Mouse (Mus musculus) stomach, postnatal 0 days (tissue): ENCODE results near the gene Snip1. TPM values are rescaled to one million over a fixed set of nuclear protein-coding genes. Genes with fewer than 3 reads are reported as not detected.
A peak's percentile ranks its signal among the peaks of the same experiment; 100 is the strongest.

Experiments
- ATAC-seq: fragments of 200-750 bp; cut with Nextera tagmentation; 2 replicates; pipeline ENCODE4 v1.8.0; 2017; ENCODE audit not compliant: low FRiP score, low TSS enrichment
- DNase-seq: peaks from one replicate; pipeline ENCODE4 v3.0.0-alpha.2; 2016; ENCODE audit warnings: low spot score
- H3K27ac ChIP-seq: fragments of 300-500 bp; sonication (generic); replicated peaks from 2 replicates; pipeline ENCODE4 v1.5.1; 2014; ENCODE audit warnings: mild to moderate bottlenecking, control low read depth
- H3K27me3 ChIP-seq: fragments of 300-500 bp; sonication (generic); 2 replicates; pipeline ENCODE4 v1.6.1; 2014; ENCODE audit warnings: low read length; ENCODE audit not compliant: control insufficient read depth, insufficient read depth
- H3K36me3 ChIP-seq: fragments of 300-500 bp; sonication (generic); 2 replicates; pipeline ENCODE4 v1.6.1; 2014; ENCODE audit warnings: low read length, mixed read lengths; ENCODE audit not compliant: control insufficient read depth, insufficient read depth
- H3K4me1 ChIP-seq: fragments of 300-500 bp; sonication (generic); replicated peaks from 2 replicates; pipeline ENCODE4 v1.6.1; 2014; ENCODE audit warnings: antibody characterized with exemption; ENCODE audit not compliant: control insufficient read depth, insufficient read depth
- H3K4me2 ChIP-seq: fragments of 300-500 bp; sonication (generic); replicated peaks from 2 replicates; pipeline ENCODE4 v1.6.1; 2014; ENCODE audit warnings: low read depth, mild to moderate bottlenecking, control low read depth, moderate library complexity
- H3K4me3 ChIP-seq: fragments of 300-500 bp; sonication (generic); 2 replicates; pipeline ENCODE4 v1.5.1; 2014; ENCODE audit warnings: low read depth, low read length, control low read depth
- H3K9ac ChIP-seq: fragments of 300-500 bp; sonication (generic); 2 replicates; pipeline ENCODE4 v1.6.1; 2014; ENCODE audit warnings: mild to moderate bottlenecking, low read length, control low read depth, mixed read lengths
- H3K9me3 ChIP-seq: fragments of 300-500 bp; sonication (generic); 2 replicates; pipeline ENCODE4 v1.6.1; 2016; ENCODE audit warnings: low read length; ENCODE audit not compliant: control insufficient read depth
- CTCF ChIP-seq: IDR thresholded peaks from 2 replicates; pipeline ENCODE4 v1.5.1; 2016; ENCODE audit warnings: antibody characterized with exemption, low read depth, mild to moderate bottlenecking, moderate library complexity
- EP300 ChIP-seq: optimal IDR thresholded peaks from 2 replicates; pipeline ENCODE3; 2016; ENCODE audit warnings: antibody characterized with exemption
- WGBS: fragments of 180-500 bp; shearing (Covaris S2); extraction: QIAGEN DNeasy Blood & Tissue Kit; methylation state at CpG from one replicate; pipeline ENCODE4 v1.1.7; 2014; 5-methylcytosine and 5-hydroxymethylcytosine counted together
- polyA plus RNA-seq: library from polyadenylated mRNA; unstranded; fragments of >200 nt; fragmentation: Nextera tagmentation; extraction: Ambion mirVana; gene quantifications from 2 replicates; pipeline ENCODE4 v1.2.1, GENCODE M21; 2015

Gene Snip1
- polyA plus RNA-seq, 1 experiment from 2014 or later: 13.0 TPM

- no peak overlapping the region for H3K4me3 ChIP-seq
- TF ChIP-seq EP300 (no peak), CTCF (no peak)
- no peak overlapping the region for H3K4me2 ChIP-seq
- DNase-seq: no peak
- H3K9ac ChIP-seq: no peak overlapping the region
- peak overlapping the region; percentile 67; the same call in 1 of the 2 replicates for H3K27ac ChIP-seq
- H3K27me3 ChIP-seq: no peaks in the 10 kb centered on the region
- ATAC-seq: no peak
- peaks cover 4% of the 10 kb centered on the region for H3K4me1 ChIP-seq
- peaks cover 10% of the 10 kb centered on the region; the same call in 1 of the 2 replicates for H3K36me3 ChIP-seq
- no peaks in the 10 kb centered on the region for H3K9me3 ChIP-seq
- WGBS: 65% methylated on average over 7 of the region's 7 CpGs
These were observed 51.4 kb downstream of the Snip1 start for GRCm38 (mm10) chr4:125117902-125118320.

GRCm38 (mm10) chr4:125119070-125119469 is 52.6 kb downstream of the Snip1 start:
- Histone ChIP-seq H3K36me3 (peaks cover 10% of the 10 kb centered on the region; the same call in 1 of the 2 replicates), H3K27me3 (no peaks in the 10 kb centered on the region), H3K4me3 (no peak overlapping the region), H3K4me2 (no peak overlapping the region), H3K4me1 (peaks cover 7% of the 10 kb centered on the region), H3K27ac (0 out of 2 replicates have a peak overlapping the region, but pooled peaks have one; percentile 18), H3K9me3 (no peaks in the 10 kb centered on the region), H3K9ac (no peak overlapping the region)
- no peak for ATAC-seq
- TF ChIP-seq CTCF (peak; percentile 46), EP300 (no peak)
- WGBS: 40% methylated on average over 10 of the region's 10 CpGs
- no peak for DNase-seq

DNA sequence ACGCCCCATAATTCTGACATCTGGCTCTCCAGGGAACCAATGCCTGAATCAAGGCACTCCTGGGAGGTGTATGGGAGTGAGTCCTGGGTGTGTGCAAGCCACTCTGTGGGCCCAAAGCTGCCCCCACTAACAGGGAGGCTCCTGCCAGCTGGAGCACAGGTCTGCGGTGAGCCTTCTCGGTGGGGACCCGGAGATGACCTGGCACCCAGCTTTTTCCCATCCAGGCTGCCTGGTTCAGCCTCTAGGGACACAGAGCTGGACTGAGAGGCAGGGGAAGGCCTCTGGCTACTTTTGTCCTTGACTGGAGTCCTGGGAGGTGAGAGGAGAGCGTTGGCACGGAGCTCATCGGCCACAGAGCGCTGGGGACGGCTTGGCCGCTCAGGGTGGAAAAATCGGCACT is 53.2 kb downstream of the Snip1 start:
- DNase-seq: no peak
- Histone ChIP-seq H3K4me2 (no peak overlapping the region), H3K9ac (no peak overlapping the region), H3K27ac (no peak overlapping the region), H3K4me1 (peaks cover 7% of the 10 kb centered on the region), H3K9me3 (no peaks in the 10 kb centered on the region), H3K27me3 (no peaks in the 10 kb centered on the region), H3K4me3 (no peak overlapping the region), H3K36me3 (peaks cover 10% of the 10 kb centered on the region; the same call in 1 of the 2 replicates)
- 94% methylated on average over 11 of the region's 11 CpGs for WGBS
- no peak for ATAC-seq
- TF ChIP-seq EP300 (no peak), CTCF (no peak)

- 14% methylated on average over 15 of the region's 16 CpGs for WGBS
- ATAC-seq (peak; percentile 76), DNase-seq (peak; percentile 89)
- TF ChIP-seq EP300 (peak; percentile 28), CTCF (peak; percentile 37; the same call in 1 of the 2 replicates)
- peaks cover 8% of the 10 kb centered on the region for H3K4me1 ChIP-seq
- no peaks in the 10 kb centered on the region for H3K27me3 ChIP-seq
- H3K27ac ChIP-seq: peak overlapping the region; percentile 94
- peak overlapping the region; percentile 23; the same call in 1 of the 2 replicates for H3K9ac ChIP-seq
- H3K4me3 ChIP-seq: no peak overlapping the region
- peaks cover 10% of the 10 kb centered on the region; the same call in 1 of the 2 replicates for H3K36me3 ChIP-seq
- peak overlapping the region; percentile 31; the same call in 1 of the 2 replicates for H3K4me2 ChIP-seq
- no peaks in the 10 kb centered on the region for H3K9me3 ChIP-seq
These were observed 56.2 kb downstream of the Snip1 start for GRCm38 (mm10) chr4:125122431-125123278.

DNA sequence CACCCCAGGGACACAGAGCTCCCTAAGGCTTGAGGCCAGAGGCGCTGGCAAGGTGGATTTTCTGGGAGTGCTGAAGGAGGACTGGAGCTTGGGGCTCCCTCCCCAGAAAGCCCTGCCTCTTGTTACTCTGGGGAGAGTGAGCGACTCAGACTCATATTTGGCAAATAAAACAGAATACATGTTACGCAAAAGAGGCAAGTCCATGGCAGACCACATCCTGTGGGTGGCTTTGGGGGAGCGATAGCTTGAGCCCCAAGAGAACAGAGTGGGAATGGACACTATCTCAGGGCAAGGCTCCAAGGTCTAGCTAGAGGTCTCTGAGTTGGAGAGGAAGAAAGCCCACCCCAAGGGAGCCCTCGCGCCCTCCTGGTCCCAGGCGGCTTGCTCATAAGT is 56.8 kb downstream of the Snip1 start:
- DNase-seq: no peak
- no peaks in the 10 kb centered on the region for H3K9me3 ChIP-seq
- no peaks in the 10 kb centered on the region for H3K27me3 ChIP-seq
- 59% methylated on average over 7 of the region's 7 CpGs for WGBS
- TF ChIP-seq EP300 (no peak), CTCF (no peak)
- no peak overlapping the region for H3K4me3 ChIP-seq
- peaks cover 8% of the 10 kb centered on the region for H3K4me1 ChIP-seq
- peak overlapping the region; percentile 4 for H3K4me2 ChIP-seq
- H3K27ac ChIP-seq: peak overlapping the region; percentile 94
- H3K9ac ChIP-seq: peak overlapping the region; percentile 13; the same call in 1 of the 2 replicates
- peaks cover 10% of the 10 kb centered on the region; the same call in 1 of the 2 replicates for H3K36me3 ChIP-seq
- ATAC-seq: no peak

Other genes starting within 250 kb of the Snip1 start
- 31.2 and 32.3 TPM in 2 replicates for gene Yrdc, start 216.0 kb upstream of the Snip1 start, polyA plus RNA-seq
- 64.1 and 65.8 TPM in 2 replicates for gene 1110065P20Rik, start 215.5 kb upstream of the Snip1 start, polyA plus RNA-seq
- gene Maneal, start 204.5 kb upstream of the Snip1 start, polyA plus RNA-seq: 0.19 and 0.21 TPM in 2 replicates
- gene Epha10, start 185.8 kb upstream of the Snip1 start, polyA plus RNA-seq: 0.17 TPM in 1 of 2 replicates, not detected in the other
- gene 9930104L06Rik, start 129.6 kb upstream of the Snip1 start, polyA plus RNA-seq: 6.1 and 6.9 TPM in 2 replicates
- 26.9 and 34.9 TPM in 2 replicates for gene Cdca8, start 127.4 kb upstream of the Snip1 start, polyA plus RNA-seq
- 6.3 and 6.9 TPM in 2 replicates for gene Rspo1, start 80.2 kb upstream of the Snip1 start, polyA plus RNA-seq
- gene Gnl2, start 50.1 kb upstream of the Snip1 start, polyA plus RNA-seq: 36.1 and 37.3 TPM in 2 replicates
- 0.05 and 0.06 TPM in 2 replicates for gene Dnali1, start 969 bp upstream of the Snip1 start, polyA plus RNA-seq
- 28.3 and 28.4 TPM in 2 replicates for gene Meaf6, start 18.5 kb downstream of the Snip1 start, polyA plus RNA-seq
- 2.7 TPM in 2 replicates for gene Zc3h12a, start 61.2 kb downstream of the Snip1 start, polyA plus RNA-seq